Mouse (Mus musculus) spleen, postnatal 14 days (tissue): ENCODE measurements around the gene Slc24a3.

Experiments
- DNase-seq, 2 experiments: peaks; one replicate each; pipeline ENCODE4 v3.0.0; 2021 to 2022; ENCODE audit warnings: low spot score in 2 of 2

The Slc24a3 gene

GRCm38 (mm10) chr2:145621119-145621518, 453.6 kb downstream of the Slc24a3 start:
- no peak for DNase-seq

GRCm38 (mm10) chr2:145631123-145631798, 463.7 kb downstream of the Slc24a3 start:
- no peak for DNase-seq

- DNase-seq: no peak
Observed at GRCm38 (mm10) chr2:145631799-145632174, 464.2 kb downstream of the Slc24a3 start.

- no peak for DNase-seq
Observed at GRCm38 (mm10) chr2:145633811-145634210, 466.3 kb downstream of the Slc24a3 start.

GRCm38 (mm10) chr2:145640255-145640984, 472.9 kb downstream of the Slc24a3 start:
- no peak for DNase-seq

GRCm38 (mm10) chr2:145655373-145655960, 487.9 kb downstream of the Slc24a3 start:
- DNase-seq: no peak

- DNase-seq: no peak
Observed at GRCm38 (mm10) chr2:145656121-145656520, 488.6 kb downstream of the Slc24a3 start.

GRCm38 (mm10) chr2:145656716-145657115, 489.2 kb downstream of the Slc24a3 start:
- no peak for DNase-seq

- DNase-seq: no peak
Observed at GRCm38 (mm10) chr2:145661242-145661641, 493.7 kb downstream of the Slc24a3 start.

- no peak for DNase-seq
Observed at GRCm38 (mm10) chr2:145663899-145664298, 496.3 kb downstream of the Slc24a3 start.

- no peak for DNase-seq
Observed at GRCm38 (mm10) chr2:145664311-145664710, 496.8 kb downstream of the Slc24a3 start.

- no peak for DNase-seq
Observed at GRCm38 (mm10) chr2:145668135-145668534, 500.6 kb downstream of the Slc24a3 start.

GRCm38 (mm10) chr2:145670131-145670530, 502.6 kb downstream of the Slc24a3 start:
- no peak for DNase-seq

- DNase-seq: no peak
Observed at GRCm38 (mm10) chr2:145674496-145675141, 507.1 kb downstream of the Slc24a3 start.

GRCm38 (mm10) chr2:145675142-145675755, 507.7 kb downstream of the Slc24a3 start, which contains the start of gene Rin2:
Rin2 (plus strand) TSS chr2:145675215.
- no peak for DNase-seq

- no peak for DNase-seq
Observed at GRCm38 (mm10) chr2:145675756-145676543, 508.4 kb downstream of the Slc24a3 start.

GRCm38 (mm10) chr2:145676544-145676925, 509.0 kb downstream of the Slc24a3 start:
- DNase-seq: no peak

GRCm38 (mm10) chr2:145676936-145677335, 509.4 kb downstream of the Slc24a3 start:
- DNase-seq: no peak

GRCm38 (mm10) chr2:145680141-145680540, 512.6 kb downstream of the Slc24a3 start:
- no peak for DNase-seq

- no peak for DNase-seq
Observed at GRCm38 (mm10) chr2:145680762-145681161, 513.2 kb downstream of the Slc24a3 start.

GRCm38 (mm10) chr2:145681626-145682025, 514.1 kb downstream of the Slc24a3 start:
- no peak for DNase-seq
